Mouse (Mus musculus) MEL-GATA-1-ER (cell line): ENCODE measurements around the gene Usp2.
"Not testable (repeated sequence)": the region's sequence is repeated elsewhere in the genome, so short reads cannot be mapped to it uniquely, and the experiment has no call there.

Source experiments
- DNase-seq: peaks from one replicate; pipeline ENCODE4 v3.0.0-alpha.2; 2012; ENCODE audit warnings: low read depth; ENCODE audit errors: extremely low read depth

The Usp2 gene

DNA sequence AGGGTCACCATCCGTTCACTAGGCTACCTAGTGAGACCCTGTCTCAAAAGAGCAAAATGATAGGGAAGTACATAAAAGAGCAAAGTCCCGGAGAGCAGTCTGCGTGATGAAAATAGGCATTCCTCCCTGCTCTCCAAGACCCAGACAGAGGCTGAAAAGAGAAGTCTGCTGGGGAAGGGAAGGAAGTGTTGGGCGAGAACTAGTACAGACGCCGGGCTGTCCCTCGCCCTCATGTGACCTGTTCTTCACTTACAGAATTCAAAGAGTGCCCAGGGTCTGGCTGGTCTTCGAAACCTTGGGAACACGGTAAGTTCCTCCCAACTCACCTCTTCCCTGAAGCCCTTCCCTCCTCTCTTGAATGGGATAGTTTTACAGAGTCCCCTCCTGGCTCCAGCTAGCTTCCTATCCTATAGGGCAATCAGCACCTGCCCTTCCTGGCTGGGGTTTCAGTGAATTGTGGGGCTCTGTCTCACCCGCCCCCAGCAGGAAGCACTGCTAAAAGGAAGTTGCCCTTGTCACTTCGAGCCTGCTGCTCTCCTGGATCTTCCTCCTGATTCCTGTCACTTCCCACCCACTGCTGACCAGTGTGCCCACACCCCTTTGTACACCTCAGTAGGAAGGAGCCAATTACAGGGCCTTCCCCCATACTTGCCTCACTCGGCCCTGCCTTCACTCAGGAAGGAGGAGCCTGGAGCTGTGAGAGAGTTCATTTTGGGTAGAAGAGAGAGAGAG, 22.2 kb downstream of the Usp2 start:
- DNase-seq = peak; percentile 67

DNA sequence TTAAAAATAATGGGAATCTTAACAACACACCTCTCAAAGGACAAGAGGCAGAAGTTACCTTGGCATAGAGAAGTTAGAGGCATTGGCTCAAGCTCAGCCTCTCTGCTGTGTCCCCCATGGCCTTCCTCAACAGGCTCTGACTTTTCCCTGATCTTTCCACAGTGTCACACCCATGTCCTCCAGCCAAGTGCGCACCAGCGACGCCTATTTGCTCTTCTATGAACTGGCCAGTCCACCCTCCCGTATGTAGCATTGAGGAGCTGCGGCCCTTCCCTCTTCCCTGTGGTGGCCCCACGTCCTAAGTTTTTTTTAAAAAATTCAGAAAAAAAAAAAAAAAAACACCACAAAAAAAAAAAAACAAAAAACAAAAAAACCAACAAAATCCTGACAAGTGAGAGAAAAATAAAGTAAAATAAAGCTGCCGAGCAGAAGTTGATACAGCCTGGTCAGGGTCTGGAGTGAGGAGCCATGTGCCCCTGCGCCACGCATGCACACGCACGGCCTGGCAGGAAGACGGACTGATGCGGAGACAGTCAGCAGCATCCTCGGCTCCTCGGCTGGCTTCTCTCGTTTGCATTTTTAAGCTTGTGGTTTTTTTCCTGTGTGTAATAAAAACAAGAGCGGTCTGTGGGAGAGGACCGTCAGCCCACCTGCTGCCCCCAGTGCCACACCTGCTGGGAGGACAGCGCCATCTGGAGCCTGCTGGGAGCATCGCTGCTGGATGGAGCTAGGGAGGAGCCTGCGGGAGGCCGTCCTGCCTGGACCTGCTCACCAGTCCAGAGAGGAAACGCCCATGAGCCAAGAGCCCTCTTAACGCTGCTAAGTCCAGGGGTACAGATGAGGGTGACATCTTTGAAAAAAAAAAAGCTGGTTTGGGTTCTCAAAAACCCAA, 27.0 kb downstream of the Usp2 start:
- no peak for DNase-seq

DNA sequence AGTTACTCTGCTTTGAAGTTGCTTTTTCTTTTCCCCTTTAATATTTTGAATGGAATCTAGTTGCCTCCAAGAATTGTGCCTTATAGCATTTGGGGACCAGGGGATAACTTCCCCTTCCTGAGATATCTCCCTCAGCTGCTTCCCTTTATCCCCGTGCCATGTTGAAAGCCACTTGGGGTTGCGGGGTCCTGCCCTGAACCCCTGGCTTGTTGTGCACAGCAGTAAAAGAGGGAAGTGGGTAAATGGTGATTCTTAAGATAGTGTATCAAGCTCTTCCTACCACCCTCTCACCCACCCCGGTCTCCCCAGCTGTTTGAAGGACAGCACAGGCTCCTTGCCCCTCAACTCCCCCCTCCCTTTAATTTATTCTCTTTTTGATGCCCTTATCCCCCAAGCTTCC, 27.9 kb downstream of the Usp2 start:
- DNase-seq = peak; percentile 51

DNA sequence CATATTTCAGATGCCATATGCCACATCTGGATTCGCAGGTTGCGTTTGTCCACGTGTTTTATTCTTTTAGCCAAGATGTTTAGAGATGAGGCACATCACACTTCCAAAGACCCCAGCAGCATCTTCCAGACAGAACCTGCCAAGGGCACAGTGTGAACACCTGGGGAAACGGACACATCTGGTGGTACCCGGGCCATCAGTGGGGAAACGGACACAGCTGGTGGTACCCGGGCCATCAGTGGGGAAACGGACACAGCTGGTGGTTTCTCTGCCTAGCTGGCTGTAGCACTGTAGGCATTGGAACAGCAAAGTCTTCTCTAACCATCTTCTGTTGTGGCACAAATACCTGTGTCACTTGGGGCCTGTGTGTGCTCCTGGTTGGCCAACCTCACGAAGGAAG, 29.0 kb downstream of the Usp2 start:
- DNase-seq = no peak

DNA sequence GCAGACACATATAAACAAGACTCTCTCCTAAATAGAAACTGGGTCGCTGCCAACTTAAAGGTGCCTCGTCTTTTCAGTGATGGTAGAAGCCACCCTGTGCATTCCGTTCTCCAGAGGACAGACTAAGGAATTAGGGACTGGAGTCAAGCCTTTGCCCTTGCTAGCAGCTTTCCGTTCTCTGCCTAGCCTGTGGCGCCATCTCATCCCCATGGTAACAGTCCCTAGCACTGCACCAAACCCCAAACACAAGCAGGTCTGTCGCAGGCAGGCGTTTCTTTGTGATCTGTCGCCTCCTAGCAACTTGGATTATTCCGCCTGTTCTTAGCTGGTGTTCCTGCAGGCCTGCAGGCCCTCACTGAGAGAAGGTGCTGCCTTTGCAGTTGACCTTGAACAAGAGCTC, 29.7 kb downstream of the Usp2 start:
- DNase-seq = no peak

DNA sequence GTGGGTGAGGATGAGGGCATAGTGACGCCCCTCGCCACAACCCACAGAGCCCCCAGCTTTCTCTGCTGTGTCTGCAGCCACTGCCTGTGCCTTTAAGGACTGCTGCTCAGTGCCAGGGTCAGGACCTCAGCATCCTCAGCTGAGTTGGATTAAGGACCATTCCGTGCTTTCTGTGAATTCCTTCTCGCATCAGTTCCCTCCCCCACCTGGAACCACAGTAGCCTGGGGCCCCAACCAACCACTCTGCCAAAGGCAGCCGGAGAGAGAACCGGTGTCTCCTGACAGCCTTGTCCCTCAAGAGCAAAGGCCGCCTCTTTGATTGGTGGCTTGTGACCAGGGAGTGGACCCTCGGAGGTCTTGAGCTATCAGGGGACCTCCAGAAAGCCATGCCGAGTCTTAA, 34.7 kb downstream of the Usp2 start, which contains the start of gene Mfrp:
Mfrp (plus strand) TSS at position 240 of the 400 bp plus-strand sequence.
- no peak for DNase-seq

DNA sequence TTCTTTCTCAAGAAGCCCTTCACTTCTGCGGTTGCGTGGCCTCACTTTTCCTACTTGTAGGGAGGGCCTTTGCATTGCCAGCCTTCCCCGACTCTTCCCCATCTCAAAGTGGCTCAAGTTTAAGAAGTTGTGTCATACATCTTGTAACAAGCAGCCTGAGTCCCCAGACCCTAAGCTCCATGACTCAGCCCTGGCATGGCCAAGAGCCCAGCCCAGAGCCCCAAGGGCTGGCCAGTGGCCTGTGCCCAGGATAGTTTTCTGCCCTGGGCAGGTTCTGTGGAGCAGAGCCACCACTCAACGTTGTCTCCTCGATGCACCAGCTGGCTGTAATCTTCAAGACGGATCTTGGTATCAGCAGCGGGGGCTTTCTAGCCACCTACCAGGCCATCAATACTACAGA, 38.1 kb downstream of the Usp2 start:
- DNase-seq = no peak

DNA sequence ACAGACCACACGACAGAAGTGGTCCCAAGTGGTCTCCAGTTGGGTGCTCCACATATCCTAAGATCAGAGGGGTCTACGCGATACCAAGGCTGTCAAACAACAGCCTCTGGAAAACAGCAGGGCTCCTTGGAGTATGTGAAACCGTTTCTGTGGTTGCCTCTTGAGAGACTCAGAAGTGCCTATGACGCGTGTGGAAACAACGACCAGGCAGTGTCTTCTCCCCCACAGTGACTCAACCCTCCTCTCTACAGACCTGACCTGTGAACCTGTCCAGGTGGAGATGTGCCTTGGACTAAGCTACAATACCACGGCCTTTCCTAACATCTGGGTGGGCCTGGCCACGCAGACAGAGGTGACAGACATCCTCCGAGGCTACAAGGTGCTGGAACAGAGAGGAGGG, 39.0 kb downstream of the Usp2 start:
- no peak for DNase-seq

DNA sequence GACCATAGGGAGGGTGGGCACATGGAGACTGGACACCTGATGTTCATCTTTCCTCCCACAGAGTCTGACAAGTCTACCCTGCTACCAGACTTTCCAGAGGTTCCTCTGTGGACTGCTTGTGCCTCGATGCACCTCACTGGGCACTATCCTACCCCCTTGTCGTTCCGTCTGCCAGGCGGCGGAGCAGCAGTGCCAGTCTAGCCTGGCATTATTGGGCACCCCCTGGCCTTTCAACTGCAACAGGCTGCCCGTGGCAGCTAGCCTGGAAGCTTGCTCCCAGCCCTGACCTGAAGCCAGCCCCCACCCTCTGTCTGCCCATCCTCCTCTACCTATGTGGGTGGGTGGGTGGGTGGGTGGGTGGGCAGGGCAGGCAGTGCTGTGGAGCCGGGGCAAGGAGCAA, 39.4 kb downstream of the Usp2 start:
- no peak for DNase-seq

DNA sequence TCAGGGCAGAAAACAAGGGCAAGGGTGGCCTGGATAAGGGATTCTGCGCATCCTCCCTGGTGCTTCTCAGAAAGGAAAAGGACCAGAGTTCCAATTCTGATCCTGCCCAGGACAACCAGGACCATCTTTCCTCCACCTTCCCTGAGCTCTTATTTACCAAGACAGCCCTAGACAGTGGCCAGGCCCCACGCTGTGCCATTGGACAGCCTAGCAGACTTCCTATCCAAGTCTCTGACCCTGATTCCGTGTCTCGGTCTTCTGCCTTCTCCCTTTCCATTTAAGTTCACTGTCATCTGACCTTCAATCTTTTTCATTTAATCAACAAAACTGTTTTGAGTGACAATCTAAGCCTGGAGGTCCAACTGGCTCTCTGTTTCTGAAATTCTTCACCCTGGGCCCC, 39.8 kb downstream of the Usp2 start:
- DNase-seq = no peak

DNA sequence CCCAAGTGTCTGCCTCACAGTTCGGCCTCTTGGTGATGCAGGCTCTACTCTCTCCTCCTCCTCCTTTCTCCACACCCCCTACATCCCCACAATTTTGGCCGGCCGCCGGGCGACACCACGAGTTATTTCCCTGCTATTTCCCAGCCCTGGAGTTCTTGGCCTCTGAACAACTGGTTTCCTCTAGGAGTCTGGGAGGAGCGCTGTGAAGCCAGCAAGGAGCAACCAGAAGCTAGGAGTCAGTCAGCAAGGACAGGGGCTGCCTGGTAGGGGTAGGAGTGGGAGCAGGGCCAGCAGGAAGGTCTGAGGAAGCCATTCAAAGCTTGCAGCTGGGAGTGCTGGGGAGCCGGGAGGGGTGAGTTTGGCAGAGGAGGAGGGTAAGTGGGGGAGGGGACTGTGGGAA, 40.3 kb downstream of the Usp2 start, which contains the start of gene C1qtnf5:
C1qtnf5 (plus strand) TSS at position 136 of the 400 bp plus-strand sequence.
- DNase-seq = no peak

DNA sequence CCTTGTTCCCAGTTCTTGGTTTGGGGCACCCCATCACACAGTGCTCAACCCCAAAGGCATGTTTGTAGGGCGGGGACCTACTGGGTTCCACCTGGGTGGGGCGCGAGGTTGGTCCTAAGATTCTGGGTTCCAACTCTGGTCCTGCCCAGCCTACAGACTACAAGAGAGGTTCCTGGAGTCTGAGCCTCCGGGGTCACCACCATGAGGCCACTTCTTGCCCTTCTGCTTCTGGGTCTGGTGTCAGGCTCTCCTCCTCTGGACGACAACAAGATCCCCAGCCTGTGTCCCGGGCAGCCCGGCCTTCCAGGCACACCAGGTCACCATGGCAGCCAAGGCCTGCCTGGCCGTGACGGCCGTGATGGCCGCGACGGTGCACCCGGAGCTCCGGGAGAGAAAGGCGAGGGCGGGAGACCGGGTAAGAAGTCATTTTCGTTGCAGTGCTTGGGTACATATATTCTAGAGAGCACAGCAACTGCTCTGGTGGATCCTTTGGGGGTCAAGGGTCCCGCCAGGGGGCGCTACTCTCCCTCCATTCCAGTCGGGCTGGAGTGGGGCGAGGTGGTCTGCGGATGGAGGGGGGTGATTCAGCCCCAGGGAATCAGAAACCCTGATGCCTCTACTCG, 40.8 kb downstream of the Usp2 start:
- no peak for DNase-seq

DNA sequence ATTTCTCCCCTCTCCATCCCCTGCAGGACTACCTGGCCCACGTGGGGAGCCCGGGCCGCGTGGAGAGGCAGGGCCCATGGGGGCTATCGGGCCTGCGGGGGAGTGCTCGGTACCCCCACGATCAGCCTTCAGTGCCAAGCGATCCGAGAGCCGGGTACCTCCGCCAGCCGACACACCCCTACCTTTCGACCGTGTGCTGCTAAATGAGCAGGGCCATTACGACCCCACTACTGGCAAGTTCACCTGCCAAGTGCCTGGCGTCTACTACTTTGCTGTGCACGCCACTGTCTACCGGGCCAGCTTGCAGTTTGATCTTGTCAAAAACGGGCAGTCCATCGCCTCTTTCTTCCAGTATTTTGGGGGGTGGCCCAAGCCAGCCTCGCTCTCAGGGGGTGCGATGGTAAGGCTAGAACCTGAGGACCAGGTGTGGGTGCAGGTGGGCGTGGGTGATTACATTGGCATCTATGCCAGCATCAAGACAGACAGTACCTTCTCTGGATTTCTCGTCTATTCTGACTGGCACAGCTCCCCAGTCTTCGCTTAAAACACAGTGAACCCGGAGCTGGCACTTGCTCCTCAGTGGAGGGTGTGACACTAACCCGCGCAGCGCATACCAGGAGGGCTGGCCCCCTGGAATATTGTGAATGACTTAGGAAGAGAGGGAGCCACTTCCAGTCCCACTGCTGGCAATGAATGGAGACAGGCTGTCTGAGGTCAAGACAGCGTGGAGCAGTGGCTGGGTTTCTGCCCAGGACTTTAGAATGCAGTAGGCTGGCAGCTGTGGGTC, 41.6 kb downstream of the Usp2 start:
- DNase-seq = no peak

DNA sequence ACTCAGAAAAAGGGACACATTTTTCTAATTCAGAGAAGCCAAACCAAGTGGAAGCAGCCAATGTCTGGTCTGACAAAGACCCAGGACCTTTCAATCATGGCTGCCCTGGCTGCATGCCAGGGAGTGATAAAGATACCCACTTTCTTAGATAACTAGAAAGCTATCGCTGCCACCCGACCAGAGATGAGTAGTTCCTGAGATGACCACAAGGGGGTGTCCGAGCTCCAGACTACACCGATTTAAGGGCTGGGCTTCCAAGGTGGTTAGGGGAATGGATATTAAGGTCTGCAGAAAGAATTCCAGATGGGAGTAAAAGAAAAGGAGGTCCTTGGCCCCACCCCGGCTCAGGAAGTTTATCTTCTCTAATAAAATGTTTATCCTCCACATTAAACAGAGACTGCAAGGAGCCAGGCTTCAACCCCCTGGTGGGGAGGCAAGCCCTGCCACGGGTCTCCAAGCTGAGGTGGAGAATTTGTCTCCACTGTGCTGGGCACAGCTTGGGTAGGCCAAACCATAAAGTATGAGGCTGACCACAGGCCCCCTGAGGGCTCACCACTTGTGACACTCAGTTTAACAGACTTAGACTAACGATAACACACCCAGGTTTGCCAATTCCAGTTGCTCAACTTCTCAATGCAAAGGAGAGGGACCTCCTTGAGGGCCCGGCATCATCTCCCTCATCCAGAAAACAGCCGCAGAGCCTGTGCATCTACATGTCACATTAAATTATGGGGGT, 42.7 kb downstream of the Usp2 start:
- DNase-seq = no peak

DNA sequence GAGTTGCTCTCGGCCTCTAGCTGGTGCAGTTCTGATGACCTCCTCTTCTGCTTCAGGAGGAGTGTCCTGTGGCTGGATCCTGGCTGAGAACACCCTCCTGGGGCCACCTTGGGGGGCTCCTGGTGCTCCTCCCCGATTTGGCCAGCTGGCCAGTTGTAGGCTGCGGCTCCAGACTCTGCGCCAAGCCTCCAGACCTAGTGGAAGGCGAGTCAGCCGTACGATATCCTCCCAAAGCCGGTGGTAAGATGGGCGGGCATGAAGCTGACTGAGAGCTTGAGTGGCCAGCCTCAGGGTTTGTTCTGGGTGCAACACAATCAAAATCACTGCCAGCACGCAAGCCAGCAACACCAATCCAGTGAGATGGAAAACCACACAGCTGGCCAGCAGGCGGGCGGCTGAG, 45.1 kb downstream of the Usp2 start:
- DNase-seq = not testable (repeated sequence)

DNA sequence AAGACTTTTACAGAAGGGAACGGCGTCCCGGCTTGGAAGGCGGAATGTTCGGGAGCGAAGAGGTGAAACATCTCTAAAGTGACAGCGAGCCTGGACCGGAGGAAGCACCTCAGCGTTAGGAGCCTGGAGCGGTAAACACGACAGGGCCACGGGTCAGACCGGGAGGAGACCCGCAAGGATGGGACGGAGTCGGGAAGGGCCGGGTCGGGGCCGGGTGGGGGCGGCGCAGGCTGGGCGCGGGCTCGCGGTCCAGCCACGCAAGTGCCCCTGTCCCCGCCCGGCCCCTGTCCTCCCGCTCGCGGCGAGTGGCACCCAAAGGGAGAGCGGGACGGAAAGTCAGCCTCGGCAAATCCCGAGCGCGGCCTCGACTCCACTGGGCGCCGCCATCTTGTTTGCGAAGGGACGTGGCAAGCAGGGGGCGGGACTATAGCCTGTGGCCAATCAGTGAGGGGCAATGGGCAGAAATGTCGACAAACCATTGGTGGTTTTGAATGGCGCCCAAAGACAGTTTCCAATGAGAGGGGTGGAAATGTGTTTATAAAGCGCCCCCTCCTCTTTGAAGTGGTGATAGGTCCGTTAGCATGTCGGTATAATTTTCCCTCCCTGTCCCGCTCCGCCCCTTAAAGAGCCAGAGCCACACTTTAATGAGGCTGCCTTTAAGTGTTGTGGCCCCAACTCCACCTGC, 46.4 kb downstream of the Usp2 start, which contains the start of the genes Gm49380 and Rnf26:
Gm49380 (minus strand) TSS at position 396 of the 685 bp plus-strand sequence.
Rnf26 (minus strand) TSS at position 413 of the 685 bp plus-strand sequence.
- DNase-seq = peak; percentile 98

DNA sequence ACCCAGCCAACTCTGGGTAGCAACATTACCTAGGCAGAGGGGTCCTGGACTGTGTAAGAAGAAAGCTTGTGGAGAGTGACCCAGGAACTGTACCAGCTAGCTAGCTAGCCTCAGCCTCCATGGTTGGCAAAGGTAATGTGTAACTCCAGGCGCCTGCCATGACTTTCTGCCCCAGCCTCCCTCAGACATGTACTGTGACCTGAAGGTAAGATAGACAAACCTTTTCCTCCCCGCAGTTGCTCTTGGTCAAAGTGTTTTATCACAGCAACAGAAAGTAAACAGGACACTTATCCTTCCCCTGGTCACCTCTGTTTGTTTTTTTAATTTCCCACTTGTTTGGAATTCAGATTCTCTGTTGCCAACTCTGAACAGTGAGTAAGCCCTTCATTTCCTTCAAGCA, 47.6 kb downstream of the Usp2 start:
- no peak for DNase-seq

DNA sequence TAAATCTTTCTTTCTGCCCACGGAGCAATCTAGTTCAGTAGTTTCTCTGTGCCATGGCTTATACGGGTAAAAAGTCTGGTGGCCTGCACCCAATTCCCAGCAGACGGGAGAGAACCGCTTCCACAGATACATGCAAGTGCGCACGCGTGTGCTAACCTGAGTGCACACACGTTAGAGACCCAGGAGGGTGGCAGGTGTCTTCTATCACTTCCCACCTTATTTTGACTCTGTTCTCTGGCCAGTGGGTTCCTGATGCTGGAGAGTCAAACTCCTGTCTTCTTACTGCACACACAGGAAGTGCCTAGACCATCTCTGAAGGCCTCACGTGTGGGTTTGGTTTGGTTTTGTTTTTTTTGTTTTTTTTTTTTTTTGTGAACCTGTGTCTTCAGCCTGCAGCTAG, 48.8 kb downstream of the Usp2 start:
- DNase-seq = no peak

DNA sequence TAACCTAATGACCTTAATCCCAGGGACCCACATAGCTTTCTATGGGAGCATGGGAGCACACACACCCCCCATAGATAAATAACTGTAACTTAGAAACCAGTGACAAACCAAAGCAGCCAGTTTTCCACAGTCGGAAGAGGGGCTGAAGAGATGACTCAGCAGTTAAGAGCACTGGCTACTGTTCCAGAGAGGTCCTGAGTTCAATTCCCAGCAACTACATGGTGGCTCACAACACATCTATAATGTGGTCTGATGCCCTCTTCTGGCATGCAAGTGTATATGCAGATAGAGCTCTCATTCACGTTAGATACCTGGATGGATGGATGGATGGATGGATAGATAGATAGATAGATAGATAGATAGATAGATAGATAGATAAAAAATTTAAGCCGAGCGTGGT, 49.4 kb downstream of the Usp2 start:
- DNase-seq = no peak

DNA sequence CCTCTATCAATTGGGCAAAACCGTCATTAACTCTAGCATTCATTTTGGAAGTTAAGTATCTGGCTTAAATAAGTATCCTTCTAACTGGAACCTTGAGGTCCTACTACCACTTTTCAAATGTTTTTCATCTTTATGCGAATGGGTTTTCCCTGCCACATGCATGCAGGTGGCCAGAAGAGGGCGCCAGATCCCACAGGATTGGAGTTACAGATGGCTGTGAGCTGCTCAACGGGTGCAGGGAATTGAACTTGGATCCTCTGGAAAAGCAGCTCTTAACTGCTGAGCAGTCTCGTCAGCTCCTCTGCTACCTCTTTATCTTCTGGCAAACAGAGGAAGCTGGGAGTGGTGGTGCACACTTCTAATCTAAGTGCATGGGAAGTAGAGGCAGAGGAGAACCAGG, 52.2 kb downstream of the Usp2 start:
- DNase-seq = no peak
